Mouse (Mus musculus) monocyte, adult 5-6 weeks (primary cell): Measurements from ENCODE around the gene Prkrip1. TPM values are rescaled to one million over a fixed set of nuclear protein-coding genes. Genes with fewer than 3 reads are reported as not detected.
A peak's percentile ranks its signal among the peaks of the same experiment; 100 is the strongest.

Source experiments
- ATAC-seq: fragments of 153-309, 156-312 bp; replicated peaks from 2 replicates; pipeline ENCODE4 v1.8.0; 2017; ENCODE audit warnings: mild to moderate bottlenecking; ENCODE audit not compliant: low TSS enrichment, insufficient number of reproducible peaks, severe bottlenecking, poor library complexity, low FRiP score
- total RNA-seq: library from RNA; stranded (forward); fragments of 200-1000, 200-491, 200-594 nt; gene quantifications from 3 replicates; pipeline ENCODE4 v1.2.3, GENCODE M21; 2017

Prkrip1 gene
- total RNA-seq, 1 experiment from 2014 or later: 11.6 TPM

DNA sequence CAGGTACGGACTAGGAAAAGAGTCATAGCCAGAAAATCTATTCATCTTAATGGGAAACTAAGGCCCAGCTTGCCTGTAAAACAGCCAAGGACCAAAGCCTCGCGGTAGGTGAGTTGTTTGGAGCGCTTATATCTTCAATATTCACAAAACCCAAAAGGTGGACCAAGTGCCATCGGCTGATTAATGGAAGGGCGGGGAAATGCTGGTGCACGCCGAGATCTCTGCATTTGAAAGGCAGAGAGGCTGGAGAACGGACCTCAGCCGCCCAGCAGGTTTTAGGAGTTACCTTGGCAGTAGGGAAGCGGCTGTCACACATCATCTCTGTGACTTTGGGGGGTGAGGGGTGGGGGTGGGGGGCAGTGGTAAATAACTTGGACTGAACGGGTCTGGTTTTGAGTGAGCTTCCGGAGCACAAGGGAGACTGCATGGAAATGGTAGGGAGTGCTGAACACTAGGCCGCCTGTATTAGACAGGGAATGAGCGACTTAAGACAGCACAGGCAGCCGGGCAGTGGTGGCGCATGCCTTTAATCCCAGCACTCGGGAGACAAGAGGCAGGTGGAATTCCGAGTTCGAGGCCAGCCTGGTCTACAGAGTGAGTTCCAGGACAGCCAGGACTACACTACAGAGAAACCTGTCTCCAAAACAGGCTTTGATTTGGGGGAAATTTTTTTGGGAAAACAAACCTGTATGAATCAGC, 62.3 kb downstream of the Prkrip1 start:
- no peak for ATAC-seq

DNA sequence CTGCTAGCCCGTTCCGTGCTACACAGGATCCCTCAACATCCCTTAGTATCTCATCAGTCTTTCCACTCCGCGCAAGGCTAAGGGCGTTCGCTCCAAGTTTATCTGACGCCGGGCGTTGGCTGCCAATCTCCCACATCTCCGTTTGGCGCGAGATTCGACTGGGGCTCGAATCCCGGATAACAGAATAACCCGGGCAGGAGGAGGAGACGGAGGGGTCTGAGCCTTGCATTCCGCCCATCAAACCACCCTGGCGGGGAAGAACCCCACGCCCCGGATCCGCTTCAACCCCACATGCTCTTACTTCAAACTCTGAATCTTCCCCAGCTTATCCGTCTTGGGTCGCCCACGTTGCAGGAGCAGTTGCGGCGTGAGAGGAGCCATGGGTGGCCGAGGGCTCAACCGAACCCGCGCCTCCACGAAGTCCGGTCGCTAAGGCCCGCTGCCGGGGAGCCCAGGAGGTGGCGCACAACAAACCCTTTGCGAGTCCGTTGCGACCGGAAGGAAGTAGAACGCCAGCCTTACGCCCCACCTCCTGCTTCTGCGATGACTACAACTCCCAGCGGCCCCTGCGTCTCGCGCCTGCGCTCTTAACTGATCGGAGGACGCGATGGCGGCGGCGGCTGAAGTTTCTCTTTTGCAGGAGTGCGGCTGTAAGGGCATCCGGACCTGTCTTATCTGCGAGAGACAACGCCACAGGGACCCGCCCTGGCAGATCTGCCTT, 63.0 kb downstream of the Prkrip1 start, which contains the start of the genes Lrwd1 and Alkbh4:
Gene Lrwd1 (minus strand): TSS at position 504 of the 721 bp plus-strand sequence.
Gene Alkbh4 (plus strand): TSS at position 576 of the 721 bp plus-strand sequence.
- ATAC-seq: peak; percentile 88

Other genes with a start within 250 kb of the Prkrip1 start
- 1.5 to 1.9 TPM in 2 of 3 replicates, not detected in the other for gene Ssc4d, start 224.4 kb downstream of the Prkrip1 start, total RNA-seq
- gene Zp3, start 218.9 kb downstream of the Prkrip1 start, total RNA-seq: not detected in 3 replicates
- 5.4 to 11.2 TPM (median 6.8 TPM) in 3 replicates for gene Dtx2, start 204.2 kb downstream of the Prkrip1 start, total RNA-seq
- not detected in 3 replicates for gene Upk3b, start 160.5 kb downstream of the Prkrip1 start, total RNA-seq
- not detected in 3 replicates for gene Upk3bl, start 144.5 kb downstream of the Prkrip1 start, total RNA-seq
- 20.8 to 45.1 TPM (median 32.3 TPM) in 3 replicates for gene Rasa4, start 115.0 kb downstream of the Prkrip1 start, total RNA-seq
- gene Polr2j, start 82.3 kb downstream of the Prkrip1 start, total RNA-seq: 80.7 to 92.5 TPM (median 81.7 TPM) in 3 replicates
- 20.4 to 31.1 TPM (median 22.4 TPM) in 3 replicates for gene Lrwd1, start 62.9 kb downstream of the Prkrip1 start, total RNA-seq
- gene Alkbh4, start 62.8 kb downstream of the Prkrip1 start, total RNA-seq: 8.4 to 14.0 TPM (median 11.1 TPM) in 3 replicates
- 49.2 to 68.3 TPM (median 57.3 TPM) in 3 replicates for gene Orai2, start 28.2 kb downstream of the Prkrip1 start, total RNA-seq
- 9.8 to 17.4 TPM (median 10.7 TPM) in 3 replicates for gene Sh2b2, start 47.6 kb upstream of the Prkrip1 start, total RNA-seq